Mouse (Mus musculus) small intestine, adult 2 months (tissue): Measurements from ENCODE around the gene Pkm.

Experiments used
- CTCF ChIP-seq: fragments of 200-500 bp; IDR thresholded peaks from 2 replicates; pipeline ENCODE4 v1.5.1; 2012; ENCODE audit warnings: low read depth, mild to moderate bottlenecking, control low read depth, inconsistent platforms, low read length, moderate library complexity, mixed read lengths; ENCODE audit not compliant: insufficient replicate concordance, insufficient read length; ENCODE audit errors: extremely low read depth
- POLR2A ChIP-seq: fragments of 200-500 bp; IDR thresholded peaks from 2 replicates; pipeline ENCODE4 v1.6.1; 2012; ENCODE audit warnings: low read depth, mild to moderate bottlenecking, control low read depth, inconsistent platforms, low read length, moderate library complexity

DNA sequence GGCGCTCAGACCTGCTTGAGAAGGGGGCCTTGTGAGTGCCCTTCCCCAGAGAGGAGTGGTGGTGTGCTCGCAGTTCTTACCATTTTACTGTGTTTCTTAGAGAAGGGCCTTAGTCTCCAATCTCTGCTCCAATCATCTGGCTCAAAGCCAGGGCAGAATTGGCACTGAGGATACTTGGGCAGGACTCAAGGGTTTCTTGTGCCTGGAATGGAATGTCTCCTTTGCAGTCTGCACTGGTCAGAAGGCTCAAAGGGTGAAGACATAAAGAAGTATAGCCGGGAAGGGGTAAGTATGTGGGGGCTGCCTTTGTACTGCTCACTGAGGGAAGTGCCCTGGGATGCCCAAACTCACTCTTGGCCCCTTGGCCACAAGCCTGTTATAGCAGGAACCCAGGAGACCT lies 53.1 kb downstream of the Pkm start:
- TF ChIP-seq POLR2A (no peak), CTCF (no peak)
